Mouse (Mus musculus): ENCODE data around the gene Ftl1-ps1. TPM values are rescaled to one million over a fixed set of nuclear protein-coding genes. Genes with fewer than 3 reads are reported as not detected.

Ftl1-ps1 gene
- polyA plus RNA-seq (2015; fragmentation: Nextera tagmentation; extraction: Ambion mirVana) = 90.3 and 133 TPM in 2 replicates

DNA sequence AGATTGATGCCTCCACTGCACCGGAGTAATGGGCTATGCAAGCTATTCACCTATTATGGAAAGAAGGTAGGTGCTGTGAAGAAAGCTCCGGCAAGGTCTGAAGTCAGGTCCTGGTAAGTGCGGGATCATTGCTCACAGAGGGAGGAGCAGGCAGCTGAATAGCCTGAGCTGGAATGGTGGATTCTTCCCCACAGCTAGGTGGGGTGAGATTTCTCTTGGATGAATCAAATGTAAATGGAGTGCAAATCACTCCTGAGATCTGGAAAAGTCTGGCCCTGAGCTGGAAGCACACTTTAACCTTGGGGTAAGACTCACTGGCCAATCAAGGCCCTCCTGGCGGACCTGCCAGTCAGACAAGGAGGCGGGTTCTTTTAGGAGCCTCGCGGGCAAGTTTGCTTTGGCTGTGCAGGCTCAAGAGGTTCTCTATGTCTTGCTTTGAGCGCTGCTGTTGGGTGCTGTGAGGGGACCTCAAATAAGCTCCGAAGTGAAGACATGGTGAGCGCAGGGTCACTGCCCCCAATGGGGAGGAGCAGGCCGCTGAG lies at the start of gene Ftl1-ps1:
TSS of gene Ftl1-ps1 (plus strand) at position 397 of the 542 bp plus-strand sequence.

DNA sequence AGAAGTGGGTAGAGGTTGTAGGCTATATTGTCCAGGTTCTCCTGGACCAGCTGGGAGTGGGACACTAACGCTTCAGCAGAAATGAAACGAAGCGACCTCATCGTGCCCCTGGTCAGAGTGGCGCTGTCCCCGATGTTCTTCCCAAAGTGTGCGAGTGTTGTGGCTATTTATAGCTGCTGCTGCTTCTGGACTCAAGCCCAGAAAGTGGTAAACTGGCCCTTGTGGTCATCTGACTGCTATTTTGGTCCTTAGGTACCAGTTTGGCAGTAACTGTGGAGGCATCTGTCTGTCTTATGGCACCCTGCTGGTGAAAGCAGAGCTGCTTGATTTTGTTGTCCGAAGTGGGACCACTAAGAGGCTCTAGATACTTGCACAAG lies 35.6 kb upstream of the Ftl1-ps1 start, which contains the start of gene Lrrc14b:
TSS of gene Lrrc14b (minus strand) at position 147 of the 377 bp plus-strand sequence.

DNA sequence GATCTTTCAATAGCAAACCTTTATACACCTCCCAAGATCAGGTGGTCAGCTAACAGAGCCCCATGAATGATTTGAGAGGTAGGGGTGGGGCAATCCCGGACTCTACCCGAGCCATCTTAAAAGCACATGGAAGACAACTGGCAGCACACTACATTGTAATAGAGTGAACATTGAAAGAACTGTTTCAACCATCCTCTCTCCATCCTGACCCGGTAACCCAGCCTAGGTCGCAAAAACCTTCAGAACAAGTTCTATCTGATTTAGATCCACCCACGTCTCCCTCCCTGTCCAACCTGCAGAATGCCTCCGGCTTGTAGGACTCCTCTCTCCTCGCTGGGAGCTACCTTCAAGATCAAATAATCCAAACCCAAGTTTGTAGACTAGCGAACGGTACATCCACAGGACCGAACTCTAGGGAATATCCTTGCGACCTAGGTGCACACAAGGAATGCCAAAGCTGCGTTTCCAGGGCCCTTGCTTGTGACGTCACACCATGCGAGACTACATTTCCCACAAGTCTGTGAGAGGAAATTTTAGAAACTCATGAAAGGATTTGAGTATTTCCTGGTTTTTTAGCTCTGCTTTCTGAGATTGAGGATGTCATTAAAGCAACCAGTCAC lies 9.0 kb upstream of the Ftl1-ps1 start, which contains the start of gene Zfp72:
TSS of gene Zfp72 (minus strand) at position 466 of the 620 bp plus-strand sequence.

MicroRNA genes within 50 kb of the gene (microRNA counts, 519-probe panel; counts per million panel counts)
- microRNA mmu-miR-692 = not detected

Small RNA genes lying within 50 kb of the gene (microRNA-seq; reads per million reads assigned to microRNA genes)
- gene Mir692-3 = not detected

Other genes starting within 250 kb of the Ftl1-ps1 start
- 47.4 and 48.3 TPM in 2 replicates for gene Exoc3, start 191.0 kb upstream of the Ftl1-ps1 start, polyA plus RNA-seq (2015; fragmentation: Nextera tagmentation; extraction: Ambion mirVana)
- 1.1 and 1.4 TPM in 2 replicates for gene Ahrr, start 107.4 kb upstream of the Ftl1-ps1 start, polyA plus RNA-seq (2015; fragmentation: Nextera tagmentation; extraction: Ambion mirVana)
- gene Pdcd6, start 82.1 kb upstream of the Ftl1-ps1 start, polyA plus RNA-seq (2015; fragmentation: Nextera tagmentation; extraction: Ambion mirVana) = 116 and 128 TPM in 2 replicates
- gene Sdha, start 49.4 kb upstream of the Ftl1-ps1 start, polyA plus RNA-seq (2015; fragmentation: Nextera tagmentation; extraction: Ambion mirVana) = 139 and 146 TPM in 2 replicates
- gene Ccdc127, start 49.4 kb upstream of the Ftl1-ps1 start, polyA plus RNA-seq (2015; fragmentation: Nextera tagmentation; extraction: Ambion mirVana) = 34.7 and 41.7 TPM in 2 replicates
- not detected in 2 replicates for gene Lrrc14b, start 35.7 kb upstream of the Ftl1-ps1 start, polyA plus RNA-seq (2015; fragmentation: Nextera tagmentation; extraction: Ambion mirVana)
- 1.7 and 1.9 TPM in 2 replicates for gene Zfp72, start 8.9 kb upstream of the Ftl1-ps1 start, polyA plus RNA-seq (2015; fragmentation: Nextera tagmentation; extraction: Ambion mirVana)
- gene Zfp825, start 94.3 kb downstream of the Ftl1-ps1 start, polyA plus RNA-seq (2015; fragmentation: Nextera tagmentation; extraction: Ambion mirVana) = 10.3 and 10.4 TPM in 2 replicates
- gene Erap1, start 239.9 kb downstream of the Ftl1-ps1 start, polyA plus RNA-seq (2015; fragmentation: Nextera tagmentation; extraction: Ambion mirVana) = 20.9 and 23.1 TPM in 2 replicates